Mouse (Mus musculus) testis, adult 2 months (tissue): ENCODE measurements around the gene Mypn.

Experiments used
- CTCF ChIP-seq: fragments of 200-500 bp; IDR thresholded peaks from 2 replicates; pipeline ENCODE4 v1.5.1; 2012; ENCODE audit warnings: low read depth, mild to moderate bottlenecking, inconsistent platforms, low read length, moderate library complexity; ENCODE audit not compliant: control insufficient read depth, insufficient read depth, insufficient replicate concordance
- POLR2A ChIP-seq: fragments of 200-500 bp; IDR thresholded peaks from 2 replicates; pipeline ENCODE4 v1.6.1; 2012; ENCODE audit warnings: low read depth, mild to moderate bottlenecking, inconsistent platforms, low read length, moderate library complexity; ENCODE audit not compliant: control insufficient read depth

- peak; percentile 2; the same call in 1 of the 2 replicates for TF ChIP-seq CTCF
- TF ChIP-seq POLR2A, result no peak
These were observed 78.4 kb downstream of the Mypn start for GRCm38 (mm10) chr10:63125343-63125742.
